Mouse (Mus musculus) C2C12 (cell line): ENCODE data around the gene Syn3. TPM values are rescaled to one million over a fixed set of nuclear protein-coding genes. Genes with fewer than 3 reads are reported as not detected.

Experiments used
- H3K27me3 ChIP-seq: one replicate; pipeline ENCODE4 v1.6.1; 2011; ENCODE audit not compliant: control insufficient read depth, insufficient read depth, insufficient read length
- H3K36me3 ChIP-seq: one replicate; pipeline ENCODE4 v1.6.1; 2011; ENCODE audit not compliant: control insufficient read depth, insufficient read depth
- H3K4me3 ChIP-seq: one replicate; pipeline ENCODE4 v1.5.1; 2011; ENCODE audit warnings: mild to moderate bottlenecking, control low read depth; ENCODE audit not compliant: poor library complexity, insufficient read depth, severe bottlenecking
- H3K79me2 ChIP-seq: one replicate; pipeline ENCODE4 v1.6.1; 2011; ENCODE audit not compliant: control insufficient read depth, insufficient read depth
- H3K79me3 ChIP-seq: one replicate; pipeline ENCODE4 v1.6.1; 2011; ENCODE audit warnings: low read depth, control low read depth
- H3ac ChIP-seq: one replicate; pipeline ENCODE3; 2011; ENCODE audit warnings: low read depth; ENCODE audit not compliant: control insufficient read depth, insufficient read length
- CEBPB ChIP-seq: IDR thresholded peaks from one replicate; pipeline ENCODE4 v1.6.1; 2011; ENCODE audit warnings: low read depth, mild to moderate bottlenecking, control low read depth, moderate library complexity
- CTCF ChIP-seq: IDR thresholded peaks from one replicate; pipeline ENCODE4 v1.5.1; 2011; ENCODE audit not compliant: control insufficient read depth, insufficient read depth, insufficient read length
- FOSL1 ChIP-seq: IDR thresholded peaks from one replicate; pipeline ENCODE4 v1.8.0; 2011; ENCODE audit warnings: mild to moderate bottlenecking, low read length; ENCODE audit not compliant: poor library complexity, insufficient read depth, severe bottlenecking
- MAX ChIP-seq: IDR thresholded peaks from one replicate; pipeline ENCODE4 v1.6.1; 2011; ENCODE audit warnings: mild to moderate bottlenecking, control low read depth
- MYOD1 ChIP-seq: IDR thresholded peaks from one replicate; pipeline ENCODE4 v1.6.1; 2011; ENCODE audit warnings: low read depth; ENCODE audit not compliant: control insufficient read depth, insufficient read length
- MYOG ChIP-seq: IDR thresholded peaks from one replicate; pipeline ENCODE4 v1.6.1; 2011; ENCODE audit not compliant: control insufficient read depth, insufficient read length; ENCODE audit errors: extremely low read depth
- USF1 ChIP-seq: IDR thresholded peaks from one replicate; pipeline ENCODE4 v1.6.1; 2011; ENCODE audit warnings: low read depth, mild to moderate bottlenecking, control low read depth, moderate library complexity
- polyA plus RNA-seq: library from polyadenylated mRNA; unstranded; fragments of >200 nt; fragmentation: generic; extraction: Trizol; gene quantifications from one replicate; pipeline ENCODE4 v1.2.1, GENCODE M21; 2012; ENCODE audit warnings: missing spikeins

Syn3 gene
- polyA plus RNA-seq, 1 experiment: 0.20 TPM

DNA sequence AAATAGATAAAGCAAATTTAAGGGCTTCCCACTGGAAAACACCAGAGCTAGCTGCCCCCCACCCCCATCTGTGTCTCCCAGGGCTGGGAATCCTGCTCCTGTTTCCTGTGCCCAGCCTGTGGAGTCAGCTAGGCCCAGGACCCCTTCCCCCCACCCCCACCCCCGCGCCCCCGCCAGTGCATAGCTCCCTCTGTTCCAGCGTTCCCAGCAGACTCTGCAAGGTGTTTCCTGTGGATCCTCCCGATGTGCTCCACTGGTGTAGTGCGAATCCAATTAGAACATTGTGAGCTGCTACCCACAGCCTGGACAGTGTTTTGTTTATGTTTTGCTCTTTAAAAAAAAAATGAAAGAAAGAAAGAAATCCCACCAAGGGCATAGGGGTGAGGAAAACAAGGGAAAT, 173.4 kb downstream of the Syn3 start:
- peaks cover 44% of the 10 kb centered on the region for H3K79me3 ChIP-seq
- peaks cover 100% of the 10 kb centered on the region for H3K79me2 ChIP-seq
- H3K4me3 ChIP-seq: no peak overlapping the region
- TF ChIP-seq CTCF (no peak), MYOD1 (no peak), USF1 (no peak), FOSL1 (no peak)
- peaks cover 63% of the 10 kb centered on the region for H3K36me3 ChIP-seq
- no peak overlapping the region for H3ac ChIP-seq
- H3K27me3 ChIP-seq: no peaks in the 10 kb centered on the region

DNA sequence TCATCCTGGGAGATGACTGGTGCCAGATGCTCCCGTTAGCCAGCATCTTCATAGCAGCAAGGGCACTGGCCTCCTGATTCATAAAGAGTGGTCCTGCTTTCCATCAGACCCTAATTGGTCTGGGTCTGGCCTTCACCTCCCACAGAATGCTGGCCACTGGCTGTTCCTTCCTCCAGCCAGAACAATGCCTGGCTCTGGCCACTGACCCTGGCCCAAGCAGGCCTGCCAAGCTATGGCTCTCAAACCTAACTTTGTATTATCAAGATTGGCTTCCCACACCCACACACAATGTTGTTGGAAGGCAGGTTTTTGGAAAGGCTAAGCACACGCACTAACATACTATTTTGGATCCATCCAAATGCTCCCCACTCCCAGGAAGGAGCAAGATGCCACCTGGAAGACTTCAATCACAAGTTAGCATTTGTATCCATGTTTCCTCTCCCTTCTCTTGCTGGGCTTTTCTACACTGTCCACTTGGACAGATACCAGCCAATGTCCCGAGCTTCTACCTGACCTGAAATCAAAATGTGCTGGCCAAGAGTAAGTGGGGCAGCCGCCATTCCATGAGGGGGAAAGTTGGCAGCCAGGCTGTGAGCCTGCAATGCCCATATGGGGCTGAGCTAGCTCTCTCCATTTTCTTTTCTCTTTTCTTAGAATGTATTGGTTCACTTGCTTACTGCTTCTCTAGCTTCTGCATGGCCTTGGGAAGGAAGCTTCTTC, 175.3 kb downstream of the Syn3 start:
- peaks cover 39% of the 10 kb centered on the region for H3K79me3 ChIP-seq
- no peaks in the 10 kb centered on the region for H3K27me3 ChIP-seq
- TF ChIP-seq CTCF: no peak
- no peak for TF ChIP-seq FOSL1
- TF ChIP-seq MYOG: no peak
- TF ChIP-seq MYOD1: no peak
- no peak for TF ChIP-seq CEBPB
- no peak for TF ChIP-seq MAX
- TF ChIP-seq USF1: no peak
- H3K4me3 ChIP-seq: no peak overlapping the region
- peaks cover 100% of the 10 kb centered on the region for H3K79me2 ChIP-seq
- H3ac ChIP-seq: no peak overlapping the region
- H3K36me3 ChIP-seq: peaks cover 67% of the 10 kb centered on the region

DNA sequence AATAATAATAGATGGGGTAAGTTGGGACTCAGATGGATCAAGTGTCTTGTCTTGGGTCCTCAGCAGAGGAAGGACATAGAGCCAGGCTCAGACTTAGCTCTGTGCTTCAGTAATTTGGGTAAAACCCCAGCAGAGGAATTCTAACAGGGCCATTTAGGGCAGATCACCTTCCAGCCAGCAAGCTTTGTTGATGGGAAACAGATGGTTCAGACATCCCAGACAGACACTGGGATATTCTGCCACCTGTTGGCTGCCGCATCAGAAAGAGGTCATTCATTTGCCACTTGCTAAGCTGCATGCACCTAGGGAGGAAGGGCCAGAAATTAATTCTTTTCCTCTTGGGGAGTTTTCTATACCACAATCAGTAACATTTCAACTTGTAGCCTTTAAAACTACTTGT, 176.7 kb downstream of the Syn3 start:
- Histone ChIP-seq H3K36me3 (peaks cover 56% of the 10 kb centered on the region), H3K79me3 (peaks cover 36% of the 10 kb centered on the region), H3ac (no peak overlapping the region), H3K4me3 (no peak overlapping the region), H3K79me2 (peaks cover 100% of the 10 kb centered on the region), H3K27me3 (no peaks in the 10 kb centered on the region)
- TF ChIP-seq MAX (no peak), MYOG (no peak), CEBPB (no peak), FOSL1 (no peak)

DNA sequence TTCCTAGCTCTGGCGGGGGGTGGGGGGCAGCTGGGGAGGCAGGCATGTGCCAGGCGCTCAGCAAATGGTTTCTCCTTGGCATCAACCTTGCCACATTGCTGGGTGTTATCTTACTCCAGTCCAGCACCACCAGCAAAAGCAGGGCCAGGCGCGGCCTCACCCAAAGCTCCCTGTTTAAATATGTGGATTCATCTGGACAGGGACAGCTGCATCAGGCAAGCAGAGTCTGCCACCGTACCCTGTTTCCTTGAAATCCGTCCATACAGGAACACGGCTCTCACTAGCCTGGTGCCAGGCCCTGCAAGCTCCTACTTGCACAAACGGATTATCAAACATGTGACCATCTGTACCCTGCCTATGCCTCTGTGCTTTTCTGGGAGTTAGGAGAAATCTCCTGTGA, 177.5 kb downstream of the Syn3 start:
- H3K27me3 ChIP-seq: no peaks in the 10 kb centered on the region
- peaks cover 40% of the 10 kb centered on the region for H3K79me3 ChIP-seq
- H3K4me3 ChIP-seq: no peak overlapping the region
- TF ChIP-seq CEBPB (no peak), MAX (no peak), FOSL1 (no peak), MYOG (no peak), MYOD1 (no peak), USF1 (no peak), CTCF (no peak)
- peaks cover 100% of the 10 kb centered on the region for H3K79me2 ChIP-seq
- H3ac ChIP-seq: no peak overlapping the region
- peaks cover 56% of the 10 kb centered on the region for H3K36me3 ChIP-seq

DNA sequence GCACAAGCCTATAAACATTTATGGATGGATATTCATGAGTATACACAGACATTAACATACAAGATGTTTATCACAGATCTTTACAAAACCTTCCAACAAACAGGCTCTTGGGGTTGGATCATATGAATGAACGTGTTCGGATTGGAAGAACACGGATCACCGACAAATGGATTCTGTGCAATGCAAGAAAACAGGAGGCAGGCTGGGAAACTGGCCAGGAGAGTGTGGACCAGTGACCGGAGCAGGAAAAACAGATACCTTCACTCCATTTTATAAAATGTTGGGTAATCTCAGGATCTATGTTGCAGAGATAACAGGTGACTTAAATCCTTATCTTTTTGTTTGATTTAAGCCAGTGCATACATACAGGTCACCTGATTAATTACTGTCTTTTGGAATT, 178.5 kb downstream of the Syn3 start:
- Histone ChIP-seq H3K27me3 (no peaks in the 10 kb centered on the region), H3K79me2 (peaks cover 100% of the 10 kb centered on the region), H3K79me3 (peaks cover 48% of the 10 kb centered on the region), H3ac (no peak overlapping the region), H3K36me3 (peaks cover 61% of the 10 kb centered on the region), H3K4me3 (no peak overlapping the region)
- TF ChIP-seq CTCF (no peak), USF1 (no peak)

DNA sequence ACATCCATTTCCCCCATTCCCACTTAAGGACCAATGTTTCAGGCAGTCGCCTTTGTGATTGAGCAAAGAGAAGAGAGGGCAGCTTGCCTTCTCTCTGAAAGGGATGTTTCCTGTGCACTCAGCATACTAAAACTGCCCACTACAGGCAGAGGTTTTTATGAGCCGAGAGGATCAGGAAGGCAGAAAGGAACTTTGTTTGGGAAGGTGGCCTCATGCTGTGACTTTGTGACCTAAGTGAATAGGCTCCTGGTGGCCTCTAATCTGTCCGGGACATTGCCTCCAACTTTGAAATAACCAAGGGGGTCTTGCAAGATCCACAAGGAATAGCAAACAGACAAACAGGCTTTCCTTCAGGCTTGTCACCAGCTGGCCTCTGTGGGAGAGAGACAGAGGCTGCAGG, 179.2 kb downstream of the Syn3 start:
- H3K79me3 ChIP-seq: peaks cover 53% of the 10 kb centered on the region
- H3K27me3 ChIP-seq: no peaks in the 10 kb centered on the region
- H3K79me2 ChIP-seq: peaks cover 100% of the 10 kb centered on the region
- TF ChIP-seq USF1: no peak
- no peak for TF ChIP-seq CEBPB
- TF ChIP-seq MYOG: no peak
- no peak for TF ChIP-seq FOSL1
- TF ChIP-seq CTCF: no peak
- no peak for TF ChIP-seq MYOD1
- no peak for TF ChIP-seq MAX
- H3ac ChIP-seq: no peak overlapping the region
- peaks cover 62% of the 10 kb centered on the region for H3K36me3 ChIP-seq
- H3K4me3 ChIP-seq: no peak overlapping the region
